Mouse (Mus musculus) embryonic facial prominence, embryonic 12.5 days (tissue): ENCODE data around the gene Podxl2. TPM values are rescaled to one million over a fixed set of nuclear protein-coding genes. Genes with fewer than 3 reads are reported as not detected.

Experiments
- ATAC-seq: fragments of 200-750 bp; cut with Nextera tagmentation; 2 replicates; pipeline ENCODE4 v1.8.0; 2017; ENCODE audit not compliant: insufficient number of reproducible peaks, insufficient read depth, low FRiP score, low TSS enrichment
- H3K27ac ChIP-seq: fragments of 300-500 bp; sonication (generic); 2 replicates; pipeline ENCODE4 v1.5.1; 2016; ENCODE audit warnings: mild to moderate bottlenecking
- H3K27me3 ChIP-seq: fragments of 300-500 bp; sonication (generic); 2 replicates; pipeline ENCODE4 v1.6.1; 2016; ENCODE audit warnings: mild to moderate bottlenecking, moderate library complexity
- H3K36me3 ChIP-seq: fragments of 300-500 bp; sonication (generic); 2 replicates; pipeline ENCODE4 v1.6.1; 2016; ENCODE audit warnings: mild to moderate bottlenecking
- H3K4me1 ChIP-seq: fragments of 300-500 bp; sonication (generic); 2 replicates; pipeline ENCODE4 v1.6.1; 2016
- H3K4me2 ChIP-seq: fragments of 300-500 bp; sonication (generic); replicated peaks from 2 replicates; pipeline ENCODE4 v1.6.1; 2016; ENCODE audit warnings: mild to moderate bottlenecking, moderate library complexity
- H3K4me3 ChIP-seq: fragments of 300-500 bp; sonication (generic); 2 replicates; pipeline ENCODE4 v1.5.1; 2016; ENCODE audit warnings: mild to moderate bottlenecking
- H3K9ac ChIP-seq: fragments of 300-500 bp; sonication (generic); 2 replicates; pipeline ENCODE4 v1.6.1; 2016; ENCODE audit warnings: mild to moderate bottlenecking, moderate library complexity
- H3K9me3 ChIP-seq: fragments of 300-500 bp; sonication (generic); 2 replicates; pipeline ENCODE4 v1.6.1; 2016; ENCODE audit warnings: mild to moderate bottlenecking, moderate library complexity
- WGBS: fragments of 180-500 bp; shearing (Covaris S2); methylation state at CpG from one replicate; pipeline ENCODE4 v1.1.7; 2016; 5-methylcytosine and 5-hydroxymethylcytosine counted together
- polyA plus RNA-seq: library from polyadenylated mRNA; unstranded; fragments of >200 nt; fragmentation: Nextera tagmentation; extraction: Ambion mirVana; gene quantifications from 2 replicates; pipeline ENCODE4 v1.2.1, GENCODE M21; 2016

Gene Podxl2
- polyA plus RNA-seq, 1 experiment from 2014 or later, result 138 TPM

GRCm38 (mm10) chr6:88809091-88810037, 65.5 kb downstream of the Podxl2 start:
- H3K4me2 ChIP-seq, result no peak overlapping the region
- no peak overlapping the region for H3K27ac ChIP-seq
- no peak overlapping the region for H3K9ac ChIP-seq
- no peaks in the 10 kb centered on the region for H3K9me3 ChIP-seq
- H3K4me3 ChIP-seq, result no peak overlapping the region
- H3K36me3 ChIP-seq, result no peaks in the 10 kb centered on the region
- 0 out of 2 replicates have a peak, but pooled peaks cover 4% of the 10 kb centered on the region for H3K27me3 ChIP-seq
- peaks cover 23% of the 10 kb centered on the region; the same call in 1 of the 2 replicates for H3K4me1 ChIP-seq
- ATAC-seq, result 0 out of 2 replicates have a peak, but pooled peaks have one; percentile 13
- WGBS, result 63% methylated on average over 23 of the region's 23 CpGs

GRCm38 (mm10) chr6:88804966-88805577, 69.8 kb downstream of the Podxl2 start:
- no peak for ATAC-seq
- no peaks in the 10 kb centered on the region; the same call in 1 of the 2 replicates for H3K27me3 ChIP-seq
- no peak overlapping the region for H3K4me3 ChIP-seq
- H3K9me3 ChIP-seq, result no peaks in the 10 kb centered on the region
- H3K4me1 ChIP-seq, result peaks cover 16% of the 10 kb centered on the region; the same call in 1 of the 2 replicates
- no peaks in the 10 kb centered on the region for H3K36me3 ChIP-seq
- H3K4me2 ChIP-seq, result no peak overlapping the region
- H3K9ac ChIP-seq, result no peak overlapping the region
- H3K27ac ChIP-seq, result no peak overlapping the region
- 83% methylated on average over 17 of the region's 17 CpGs for WGBS

- no peak overlapping the region for H3K27ac ChIP-seq
- no peak overlapping the region for H3K4me3 ChIP-seq
- no peaks in the 10 kb centered on the region for H3K9me3 ChIP-seq
- 80% methylated on average over 4 of the region's 4 CpGs for WGBS
- peaks cover 12% of the 10 kb centered on the region; the same call in 1 of the 2 replicates for H3K4me1 ChIP-seq
- no peaks in the 10 kb centered on the region; the same call in 1 of the 2 replicates for H3K27me3 ChIP-seq
- ATAC-seq, result no peak
- H3K36me3 ChIP-seq, result no peaks in the 10 kb centered on the region
- no peak overlapping the region for H3K4me2 ChIP-seq
- no peak overlapping the region for H3K9ac ChIP-seq
Measured at GRCm38 (mm10) chr6:88803957-88804695, 70.7 kb downstream of the Podxl2 start.

DNA sequence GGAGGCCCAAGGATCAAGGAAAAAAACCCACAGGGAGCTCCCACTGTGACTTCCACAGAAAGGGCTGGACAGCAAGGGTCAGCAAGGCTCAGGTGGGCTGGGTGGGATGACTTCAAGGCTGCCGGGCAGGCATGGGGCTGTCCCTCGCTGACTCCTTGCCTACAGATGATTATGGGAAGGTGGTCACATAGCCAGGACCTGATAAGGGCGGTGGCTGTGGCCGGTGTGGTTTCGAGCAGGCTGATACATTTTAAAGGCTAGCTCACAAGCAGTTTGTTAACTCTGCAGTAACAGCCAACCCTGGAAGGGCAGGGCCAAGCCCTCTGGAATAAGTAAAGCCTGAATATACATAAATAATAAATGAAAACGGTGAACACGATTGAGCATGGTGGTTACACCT, 71.8 kb downstream of the Podxl2 start:
- Histone ChIP-seq H3K9ac (no peak overlapping the region), H3K4me1 (peaks cover 12% of the 10 kb centered on the region; the same call in 1 of the 2 replicates), H3K36me3 (no peaks in the 10 kb centered on the region), H3K27ac (no peak overlapping the region), H3K4me2 (no peak overlapping the region), H3K4me3 (no peak overlapping the region), H3K27me3 (no peaks in the 10 kb centered on the region; the same call in 1 of the 2 replicates), H3K9me3 (no peaks in the 10 kb centered on the region)
- no peak for ATAC-seq
- WGBS, result 81% methylated on average over 7 of the region's 7 CpGs

DNA sequence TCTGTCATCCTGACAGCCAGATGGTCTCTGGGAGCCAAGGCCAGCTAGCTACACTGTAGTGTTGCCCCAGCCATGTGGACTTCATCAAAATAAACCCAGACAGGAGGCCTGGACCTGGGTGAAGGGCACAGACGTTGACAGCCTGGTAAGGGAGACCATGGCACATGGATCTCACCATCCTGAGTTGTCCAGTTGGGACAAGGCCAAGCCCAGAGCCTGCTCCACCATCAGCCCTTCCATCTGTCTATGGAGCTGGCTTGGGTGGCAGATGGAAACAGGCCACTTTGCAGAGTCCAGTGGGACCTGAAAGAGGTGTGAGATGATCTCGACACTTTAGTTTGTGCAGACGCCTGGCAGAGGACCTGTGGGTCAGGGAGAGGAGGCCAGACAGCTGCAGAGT, 74.1 kb downstream of the Podxl2 start:
- Histone ChIP-seq H3K27me3 (no peaks in the 10 kb centered on the region; the same call in 1 of the 2 replicates), H3K9ac (no peak overlapping the region), H3K9me3 (no peaks in the 10 kb centered on the region), H3K36me3 (no peaks in the 10 kb centered on the region), H3K4me3 (no peak overlapping the region), H3K27ac (0 out of 2 replicates have a peak overlapping the region, but pooled peaks have one; percentile 17), H3K4me1 (peaks cover 12% of the 10 kb centered on the region; the same call in 1 of the 2 replicates), H3K4me2 (no peak overlapping the region)
- WGBS, result 34% methylated on average over 3 of the region's 3 CpGs
- ATAC-seq, result no peak; the same call in 1 of the 2 replicates

DNA sequence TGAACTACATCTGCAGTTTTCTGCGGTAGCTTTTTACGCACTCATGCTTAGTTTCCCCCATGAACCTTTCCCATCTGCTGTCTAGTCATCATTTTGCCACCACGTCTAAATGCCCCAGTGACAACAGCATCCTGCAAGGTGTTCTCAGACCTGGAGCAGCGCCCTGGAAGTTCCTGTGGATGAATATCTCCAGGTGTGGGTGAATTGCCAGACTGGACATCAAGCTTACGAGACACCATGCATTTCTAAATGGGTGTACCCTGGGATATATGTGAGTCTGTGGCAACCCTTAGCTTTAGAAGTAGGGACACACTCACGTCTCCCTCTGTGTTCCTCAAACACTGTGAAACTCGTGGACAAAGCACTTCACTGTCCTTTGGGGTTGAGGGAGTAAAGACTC, 74.7 kb downstream of the Podxl2 start:
- H3K9ac ChIP-seq, result no peak overlapping the region
- H3K4me2 ChIP-seq, result no peak overlapping the region
- peaks cover 12% of the 10 kb centered on the region; the same call in 1 of the 2 replicates for H3K4me1 ChIP-seq
- H3K9me3 ChIP-seq, result no peaks in the 10 kb centered on the region
- ATAC-seq, result no peak
- WGBS, result 78% methylated on average over 7 of the region's 7 CpGs
- no peak overlapping the region for H3K4me3 ChIP-seq
- H3K27ac ChIP-seq, result no peak overlapping the region
- H3K27me3 ChIP-seq, result no peaks in the 10 kb centered on the region; the same call in 1 of the 2 replicates
- no peaks in the 10 kb centered on the region for H3K36me3 ChIP-seq

DNA sequence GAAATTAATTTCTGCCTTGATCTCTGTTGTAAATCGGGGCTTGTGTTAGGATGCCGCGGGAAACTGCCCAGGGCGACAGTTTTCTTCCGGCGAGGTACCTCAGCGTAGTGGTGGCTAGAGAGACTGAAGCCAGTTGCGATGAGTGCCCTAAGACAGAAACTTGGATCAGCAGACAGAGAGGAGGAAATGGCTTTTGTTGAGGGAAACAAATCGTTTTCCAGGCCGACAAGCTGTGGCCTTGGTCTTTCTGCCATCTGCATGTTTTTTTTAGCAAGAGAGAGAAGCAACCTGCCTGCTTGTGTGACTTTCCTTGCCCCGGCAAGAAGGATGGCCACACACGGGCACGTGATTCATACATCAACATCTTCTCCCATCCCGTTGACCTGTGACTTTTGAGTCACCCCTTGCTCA, 80.3 kb downstream of the Podxl2 start:
- Histone ChIP-seq H3K4me3 (no peak overlapping the region), H3K27me3 (no peaks in the 10 kb centered on the region), H3K27ac (no peak overlapping the region), H3K36me3 (no peaks in the 10 kb centered on the region), H3K9ac (no peak overlapping the region), H3K4me1 (peaks cover 5% of the 10 kb centered on the region), H3K4me2 (no peak overlapping the region), H3K9me3 (no peaks in the 10 kb centered on the region)
- ATAC-seq, result no peak
- WGBS, result 50% methylated on average over 14 of the region's 14 CpGs

GRCm38 (mm10) chr6:88793872-88794271, 81.0 kb downstream of the Podxl2 start:
- Histone ChIP-seq H3K4me2 (no peak overlapping the region), H3K36me3 (no peaks in the 10 kb centered on the region), H3K27ac (no peak overlapping the region), H3K9ac (no peak overlapping the region), H3K4me1 (peaks cover 5% of the 10 kb centered on the region), H3K27me3 (no peaks in the 10 kb centered on the region), H3K9me3 (no peaks in the 10 kb centered on the region), H3K4me3 (no peak overlapping the region)
- no peak for ATAC-seq
- 73% methylated on average over 13 of the region's 13 CpGs for whole genome bisulfite sequencing

DNA sequence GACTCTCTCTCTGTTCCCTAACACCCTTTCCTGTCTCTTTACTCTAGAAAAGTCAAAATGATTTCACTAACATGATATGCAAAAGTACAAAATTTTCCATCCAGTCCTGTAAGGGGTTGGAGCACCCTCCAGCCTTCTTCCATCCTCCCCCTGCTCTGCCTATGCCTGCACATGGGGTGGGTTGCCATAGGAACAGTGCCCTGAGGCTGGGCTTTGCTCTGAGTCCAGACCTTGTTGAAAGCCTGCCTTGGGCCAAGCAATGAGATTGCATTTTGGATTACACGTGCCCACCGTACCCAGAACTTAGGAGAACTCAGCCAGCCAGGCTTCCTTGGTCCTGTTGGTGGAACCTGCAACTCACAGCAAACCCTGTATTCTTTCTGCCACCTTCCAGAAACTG, 81.6 kb downstream of the Podxl2 start:
- Histone ChIP-seq H3K9me3 (no peaks in the 10 kb centered on the region), H3K4me2 (no peak overlapping the region), H3K27me3 (no peaks in the 10 kb centered on the region), H3K4me3 (no peak overlapping the region), H3K9ac (no peak overlapping the region), H3K27ac (no peak overlapping the region), H3K36me3 (no peaks in the 10 kb centered on the region), H3K4me1 (peaks cover 5% of the 10 kb centered on the region)
- WGBS, result 19% methylated on average over 2 of the region's 2 CpGs
- no peak for ATAC-seq
